Comparison of ENCODE assay signal across 8 mouse cellular contexts in the genomic region with DNA sequence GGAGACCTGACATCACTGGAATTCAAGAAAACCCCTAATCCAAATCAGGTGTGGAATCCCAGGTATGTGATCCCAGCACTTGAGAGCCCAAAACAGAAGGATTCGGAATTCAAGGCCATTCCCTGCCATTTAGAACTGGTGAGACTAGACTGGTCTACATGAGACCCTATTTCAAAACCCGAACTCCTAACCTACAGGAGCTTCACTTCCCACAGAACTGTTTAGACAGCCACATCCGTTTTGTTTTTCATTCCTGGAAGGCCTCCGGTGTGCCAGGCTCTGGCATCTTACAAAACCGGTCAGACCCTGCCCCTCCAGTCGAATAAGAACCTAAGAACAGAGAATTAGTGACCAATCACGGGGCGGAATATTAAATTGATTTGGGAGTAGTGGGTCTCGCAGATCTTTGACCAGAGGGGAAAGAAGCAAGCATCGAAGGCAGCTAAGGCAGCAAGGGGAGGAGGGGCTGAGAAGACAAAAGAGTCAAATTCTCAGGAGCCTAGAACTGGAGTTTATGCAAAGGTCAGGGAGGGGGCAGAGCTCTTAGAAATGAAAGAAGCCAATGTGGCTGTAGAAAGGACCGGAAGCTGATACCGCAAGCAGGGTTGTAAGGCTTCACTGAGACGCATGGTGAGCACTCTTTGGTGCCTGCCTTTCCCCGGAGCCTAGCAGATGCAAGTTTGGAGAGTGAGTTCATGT. TPM values are rescaled to one million over a fixed set of nuclear protein-coding genes. Genes with fewer than 3 reads are reported as not detected.
A peak's percentile ranks its signal among the peaks of the same experiment; 100 is the strongest.
DNase-seq lines count a peak whose midpoint lies in the region; ATAC-seq lines count a peak whose summit lies in the region.

No protein-coding gene starts in this region.

- no peak overlapping the region for H3K27ac ChIP-seq in heart, embryonic 16.5 days (ENCODE audit: low read length)
- H3K27ac ChIP-seq in embryonic facial prominence, embryonic 12.5 days, result peak overlapping the region; percentile 73
- H3K27ac ChIP-seq in midbrain, embryonic 15.5 days, result no peak overlapping the region

- no peaks in the 10 kb centered on the region for H3K36me3 ChIP-seq in heart, embryonic 16.5 days (ENCODE audit: control insufficient read depth, insufficient read depth)
- H3K36me3 ChIP-seq in embryonic facial prominence, embryonic 12.5 days, result no peaks in the 10 kb centered on the region
- no peaks in the 10 kb centered on the region for H3K36me3 ChIP-seq in midbrain, embryonic 15.5 days (replicated peaks)

- ATAC-seq in heart, embryonic 16.5 days (replicated peaks; ENCODE audit: extremely low read depth, insufficient read depth, low FRiP score), result no peak
- peak; percentile 25 for ATAC-seq in CD4-positive, CD25-positive, alpha-beta regulatory T cell, adult 4 months
- ATAC-seq in embryonic facial prominence, embryonic 12.5 days (ENCODE audit: insufficient number of reproducible peaks, insufficient read depth, low FRiP score, low TSS enrichment), result no peak
- ATAC-seq in midbrain, embryonic 15.5 days (replicated peaks), result no peak

- DNase-seq in heart, adult 8-10 months (ENCODE audit: low spot score), result no peak
- peak; percentile 30 for DNase-seq in lung, postnatal 36 days
- no peak for DNase-seq in left cerebral cortex, adult 8-10 months (ENCODE audit: low spot score in 2 of 2)
- no peak for DNase-seq in cerebellum, postnatal 14 days

- no peak overlapping the region for H3K9ac ChIP-seq in heart, embryonic 16.5 days (ENCODE audit: low read length)
- H3K9ac ChIP-seq in embryonic facial prominence, embryonic 12.5 days, result no peak overlapping the region
- H3K9ac ChIP-seq in midbrain, embryonic 15.5 days, result no peak overlapping the region

- WGBS in heart, embryonic 16.5 days, result 38% methylated on average over 14 of the region's 14 CpGs
- WGBS in embryonic facial prominence, embryonic 12.5 days, result 7% methylated on average over 14 of the region's 14 CpGs
- WGBS in midbrain, embryonic 15.5 days, result 33% methylated on average over 14 of the region's 14 CpGs

- peaks cover 18% of the 10 kb centered on the region for H3K4me1 ChIP-seq in heart, embryonic 16.5 days (ENCODE audit: control insufficient read depth, insufficient read depth, low read length)
- peaks cover 19% of the 10 kb centered on the region for H3K4me1 ChIP-seq in embryonic facial prominence, embryonic 12.5 days
- peaks cover 22% of the 10 kb centered on the region for H3K4me1 ChIP-seq in midbrain, embryonic 15.5 days

- no peaks in the 10 kb centered on the region for H3K27me3 ChIP-seq in heart, embryonic 16.5 days (ENCODE audit: control insufficient read depth, insufficient read depth, low read length)
- no peaks in the 10 kb centered on the region for H3K27me3 ChIP-seq in embryonic facial prominence, embryonic 12.5 days
- no peaks in the 10 kb centered on the region for H3K27me3 ChIP-seq in midbrain, embryonic 15.5 days (replicated peaks)

- no peak overlapping the region for H3K4me3 ChIP-seq in heart, embryonic 16.5 days (ENCODE audit: low read length)
- H3K4me3 ChIP-seq in embryonic facial prominence, embryonic 12.5 days, result no peak overlapping the region
- H3K4me3 ChIP-seq in midbrain, embryonic 15.5 days, result no peak overlapping the region

- no peaks in the 10 kb centered on the region for H3K9me3 ChIP-seq in heart, embryonic 16.5 days (replicated peaks; ENCODE audit: control insufficient read depth, low read length)
- no peaks in the 10 kb centered on the region for H3K9me3 ChIP-seq in embryonic facial prominence, embryonic 12.5 days
- no peaks in the 10 kb centered on the region for H3K9me3 ChIP-seq in midbrain, embryonic 15.5 days

- H3K4me2 ChIP-seq in heart, embryonic 16.5 days (ENCODE audit: low read depth, low read length), result peak overlapping the region; percentile 38; the same call in 1 of the 2 replicates
- H3K4me2 ChIP-seq in embryonic facial prominence, embryonic 12.5 days (replicated peaks), result 0 out of 2 replicates have a peak overlapping the region, but pooled peaks have one; percentile 4
- no peak overlapping the region for H3K4me2 ChIP-seq in midbrain, embryonic 15.5 days

RNA-seq across cellular contexts. Expression of a gene that starts 1.4 kb away (rescaled TPM):
- 72.6 and 83.7 TPM in 2 replicates for polyA plus RNA-seq in heart, embryonic 16.5 days (2015; fragmentation: Nextera tagmentation; extraction: Ambion mirVana)
- 100 to 1,000 TPM; 276 to 382 (median 344) TPM for total RNA-seq in heart, adult 8-10 months (2022)
- 1 to 10 TPM; 7.0 to 9.1 TPM for polyA plus RNA-seq in CD4-positive, CD25-positive, alpha-beta regulatory T cell, adult 4 months (2017; shearing (Covaris generic))
- polyA plus RNA-seq in embryonic facial prominence, embryonic 12.5 days (2016; fragmentation: Nextera tagmentation; extraction: Ambion mirVana), result 118 and 122 TPM in 2 replicates
- 100 to 1,000 TPM; 125 to 146 (median 131) TPM for total RNA-seq in left cerebral cortex, adult 8-10 months (2022)
- polyA plus RNA-seq in midbrain, embryonic 15.5 days (2015; fragmentation: Nextera tagmentation; extraction: Ambion mirVana), result 59.6 and 61.7 TPM in 2 replicates

RNA-seq across cellular contexts. Expression of a gene that starts 50.4 kb away (rescaled TPM):
- 246 and 253 TPM in 2 replicates for polyA plus RNA-seq in heart, embryonic 16.5 days (2015; fragmentation: Nextera tagmentation; extraction: Ambion mirVana)
- total RNA-seq in heart, adult 8-10 months (2022), result 100 to 1,000 TPM in 1 of 4 experiments, 10 to 100 TPM in 3; 85.8 to 102 (median 94.5) TPM
- 100 to 1,000 TPM; 307 to 309 TPM for polyA plus RNA-seq in CD4-positive, CD25-positive, alpha-beta regulatory T cell, adult 4 months (2017; shearing (Covaris generic))
- 331 and 336 TPM in 2 replicates for polyA plus RNA-seq in embryonic facial prominence, embryonic 12.5 days (2016; fragmentation: Nextera tagmentation; extraction: Ambion mirVana)
- total RNA-seq in left cerebral cortex, adult 8-10 months (2022), result 100 to 1,000 TPM; 181 to 234 (median 208) TPM
- 348 and 352 TPM in 2 replicates for polyA plus RNA-seq in midbrain, embryonic 15.5 days (2015; fragmentation: Nextera tagmentation; extraction: Ambion mirVana)
